Mouse (Mus musculus) CH12.LX (cell line): ENCODE measurements around the gene Stard13.

Experiments
- CHD2 ChIP-seq: IDR thresholded peaks from 2 replicates; pipeline ENCODE4 v1.6.1; 2011; ENCODE audit warnings: low read length, improper control_type of control experiment
- CTCF ChIP-seq, 2 experiments: IDR thresholded peaks in 1 of 2; conservative IDR thresholded peaks in 1 of 2; 2 replicates each; pipeline ENCODE4 v1.5.1; 2011 to 2012; ENCODE audit warnings: low read depth in 2 of 2, low read length in 2 of 2, improper control_type of control experiment in 1 of 2, inconsistent platforms in 1 of 2, mild to moderate bottlenecking in 1 of 2, moderate library complexity in 1 of 2
- NRF1 ChIP-seq: IDR thresholded peaks from 2 replicates; pipeline ENCODE4 v1.6.1; 2014; ENCODE audit warnings: low read depth, mild to moderate bottlenecking, inconsistent platforms, low read length, improper control_type of control experiment, moderate library complexity
- TBP ChIP-seq: conservative IDR thresholded peaks from 2 replicates; pipeline ENCODE4 v1.6.1; 2011; ENCODE audit warnings: low read depth, low read length, improper control_type of control experiment
- UBTF ChIP-seq: IDR thresholded peaks from 2 replicates; pipeline ENCODE4 v1.6.1; 2012; ENCODE audit warnings: low read depth, mild to moderate bottlenecking, inconsistent platforms, low read length, improper control_type of control experiment, moderate library complexity
- USF1 ChIP-seq: IDR thresholded peaks from 2 replicates; pipeline ENCODE4 v1.6.1; 2014; ENCODE audit warnings: low read depth, mild to moderate bottlenecking, inconsistent platforms, low read length, improper control_type of control experiment

- TF ChIP-seq USF1 (no peak), CHD2 (no peak), TBP (no peak), CTCF (conservative IDR thresholded peaks at IDR 0.05 in 1 of 2, IDR thresholded peaks at IDR 0.05 in 1 of 2; ENCODE audit: low read depth in 2 of 2, low read length in 2 of 2) (no peak), NRF1 (no peak), UBTF (no peak)
Measured at GRCm38 (mm10) chr5:151175897-151176313, 57.7 kb downstream of the Stard13 start.
